Mouse (Mus musculus) kidney, adult 8-10 months (tissue): Measurements from ENCODE around the gene Gm20503.

Source experiments
- DNase-seq, 2 experiments: peaks; one replicate each; pipeline ENCODE4 v3.0.0; 2022

The Gm20503 gene

DNA sequence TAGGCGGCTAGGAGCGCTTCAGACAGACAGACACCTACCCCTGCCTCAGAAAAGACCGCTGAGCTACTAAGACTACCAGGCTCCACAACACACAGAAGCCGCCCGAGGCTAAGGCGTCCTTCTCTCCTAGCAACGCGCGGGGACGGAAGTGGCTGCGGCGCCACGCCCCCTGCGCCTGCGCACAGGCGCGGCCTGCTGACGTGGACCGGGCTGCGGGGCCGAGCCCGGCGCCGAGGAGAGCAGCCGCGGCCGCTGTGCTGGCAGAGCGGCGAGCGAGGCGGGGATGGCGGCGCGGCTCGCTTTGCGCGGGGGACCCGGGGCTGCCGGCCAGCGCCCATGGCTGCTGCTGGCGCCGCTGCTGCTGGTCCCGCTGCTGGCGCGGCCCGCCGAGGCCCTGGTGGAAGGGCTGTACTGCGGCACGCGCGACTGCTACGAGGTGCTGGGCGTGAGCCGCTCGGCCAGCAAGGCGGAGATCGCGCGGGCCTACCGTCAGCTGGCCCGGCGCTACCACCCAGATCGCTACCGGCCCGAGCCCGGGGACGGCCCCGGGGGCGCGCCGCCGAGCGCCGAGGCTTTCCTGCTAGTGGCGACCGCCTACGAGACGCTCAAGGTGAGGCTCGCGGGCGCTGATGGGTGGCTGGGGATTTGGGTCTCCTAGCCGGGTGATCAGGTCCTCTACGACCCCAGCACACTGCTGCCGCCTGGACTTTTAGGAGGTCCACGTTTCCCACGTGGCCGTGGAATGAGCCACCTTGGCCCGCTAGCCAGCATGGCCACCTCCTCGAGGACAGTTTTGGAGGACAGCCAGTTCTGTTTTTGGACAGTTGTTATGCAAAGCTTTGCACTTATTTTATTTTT lies at the start of gene Gm20503:
Gm20503 (plus strand) TSS at position 263 of the 858 bp plus-strand sequence.
- DNase-seq, result peak; percentile 89 to 92

DNA sequence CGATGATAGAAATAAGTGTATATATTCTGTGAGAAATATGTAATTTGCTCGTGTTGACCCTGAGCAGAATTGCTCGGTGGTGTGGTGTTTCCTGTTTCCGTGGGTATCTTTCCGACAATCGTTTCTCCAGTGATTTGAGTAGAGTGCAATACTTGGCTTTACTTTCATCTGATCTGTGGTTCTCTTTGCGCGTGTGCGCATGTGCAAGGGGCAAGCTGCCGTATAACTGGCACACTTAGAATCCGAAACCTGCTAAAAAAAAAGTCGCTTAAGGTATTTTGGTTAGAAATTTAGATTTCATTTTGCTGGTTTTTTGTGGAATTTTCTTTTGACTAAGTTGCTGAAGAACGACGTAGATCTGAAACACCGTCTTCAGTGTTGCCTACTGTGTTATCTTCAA lies 41.3 kb upstream of the Gm20503 start:
- DNase-seq, result no peak

DNA sequence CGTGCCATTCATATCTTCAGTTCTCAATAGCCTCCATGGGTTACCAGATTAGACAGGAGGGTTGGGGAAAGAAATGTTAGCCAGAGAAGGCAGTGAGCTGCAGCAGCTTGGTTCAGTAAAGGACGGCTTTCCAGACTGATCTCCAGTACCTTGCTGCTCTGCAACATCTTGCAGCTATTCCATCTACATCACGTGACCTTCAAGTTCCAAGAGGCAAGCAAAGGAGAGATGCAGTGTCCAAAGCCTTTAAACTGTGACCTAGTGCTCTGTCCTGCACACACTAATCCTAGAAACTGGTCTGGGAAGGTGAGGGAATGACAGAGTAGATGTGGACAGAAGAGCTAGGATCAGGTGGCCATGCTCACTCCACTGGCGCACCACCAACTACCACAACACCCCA lies 39.7 kb upstream of the Gm20503 start:
- no peak for DNase-seq

DNA sequence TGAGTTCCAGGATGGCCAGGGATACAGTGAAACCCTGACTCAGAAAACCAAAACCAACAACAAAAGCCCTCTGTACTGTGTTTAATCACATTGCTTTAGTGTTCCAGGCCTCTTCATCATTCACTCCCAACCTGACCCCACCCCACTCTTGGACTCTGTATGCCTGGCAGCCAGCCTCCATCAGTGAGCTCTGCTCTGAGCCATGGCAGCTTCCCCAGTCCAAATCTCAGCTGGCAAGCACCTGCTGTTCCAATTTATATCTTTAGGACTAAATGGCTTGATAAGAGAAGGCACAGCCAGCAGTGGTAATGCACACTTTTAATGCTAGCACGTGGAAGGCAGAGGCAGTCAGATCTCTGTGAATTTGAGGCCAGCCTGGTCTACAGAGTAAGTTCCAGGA lies 37.9 kb upstream of the Gm20503 start:
- DNase-seq, result no peak

DNA sequence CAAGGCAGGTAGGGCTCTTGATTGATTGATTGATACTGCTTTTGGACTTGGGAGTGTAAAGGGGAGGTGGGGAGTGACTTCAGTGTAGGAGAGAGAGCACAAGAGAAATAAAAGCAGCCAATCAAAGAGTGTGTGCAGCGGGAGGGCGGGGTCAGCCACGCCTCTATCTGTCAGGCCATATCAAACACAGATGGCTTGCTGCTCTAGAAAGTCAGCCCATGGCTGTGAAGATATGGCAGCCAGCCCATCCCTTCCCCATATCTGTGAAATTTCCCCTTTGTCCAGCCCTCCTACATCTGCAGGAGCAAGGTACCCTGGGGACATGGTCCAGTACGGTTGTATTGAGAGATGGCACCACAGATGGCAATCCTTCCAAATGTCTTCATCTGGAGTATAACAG lies 32.3 kb upstream of the Gm20503 start:
- no peak for DNase-seq

DNA sequence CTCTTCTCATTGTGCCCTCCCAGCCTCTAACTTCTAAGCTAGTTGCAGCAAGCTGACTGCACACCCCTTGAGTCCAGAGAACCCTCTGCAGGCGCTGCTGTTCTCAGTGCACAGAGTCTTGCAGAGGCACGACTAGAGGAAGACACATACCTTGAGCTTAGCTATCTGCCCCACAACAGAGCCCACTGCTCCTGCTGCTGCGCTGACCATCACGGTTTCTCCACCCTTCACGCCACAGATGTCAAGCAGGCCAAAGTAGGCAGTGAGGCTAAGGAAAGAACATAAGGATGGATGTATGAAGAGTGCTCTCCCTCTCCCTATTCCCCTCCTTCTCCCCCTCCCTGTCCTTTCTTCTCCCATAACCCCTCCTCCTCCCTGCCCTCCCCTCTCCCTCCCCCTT lies 27.3 kb upstream of the Gm20503 start:
- DNase-seq, result no peak

DNA sequence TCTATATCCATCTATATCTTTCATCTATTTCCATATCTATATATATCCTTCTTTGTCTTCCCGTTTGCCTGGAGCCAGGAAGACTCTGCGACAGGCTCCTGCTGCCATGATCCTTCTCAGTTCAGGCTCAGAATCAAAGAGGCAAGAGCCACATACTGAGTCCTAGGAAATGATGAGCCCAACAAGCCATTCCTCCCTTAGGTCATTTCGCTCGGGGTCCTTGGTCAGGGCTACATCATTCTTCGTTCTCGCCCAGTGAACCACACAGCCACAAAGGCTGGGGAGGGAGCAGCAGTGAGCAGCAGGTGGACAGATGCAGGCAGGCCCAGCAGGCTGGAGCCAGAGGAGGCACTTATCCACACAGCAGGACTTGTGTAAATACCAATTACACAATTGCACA lies 21.6 kb upstream of the Gm20503 start:
- no peak for DNase-seq

DNA sequence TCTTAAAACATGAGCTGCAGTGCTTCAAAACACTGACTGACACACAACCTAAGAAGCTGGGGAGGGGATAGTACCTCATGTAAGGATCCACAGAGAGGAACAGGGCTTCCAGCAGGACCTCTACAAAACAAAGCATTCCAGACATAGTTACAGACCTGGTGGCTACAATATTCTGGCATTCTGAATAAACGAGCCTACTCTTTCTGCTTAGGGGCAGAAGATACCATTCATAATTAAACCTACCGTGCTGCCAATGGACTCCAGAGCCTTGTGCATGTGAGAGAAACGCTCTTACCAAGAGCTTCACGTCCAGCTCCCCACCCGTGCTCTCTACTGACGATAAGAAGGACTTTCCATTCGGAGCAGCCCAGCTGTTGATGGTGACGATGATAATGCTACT lies 20.2 kb upstream of the Gm20503 start:
- DNase-seq, result no peak

DNA sequence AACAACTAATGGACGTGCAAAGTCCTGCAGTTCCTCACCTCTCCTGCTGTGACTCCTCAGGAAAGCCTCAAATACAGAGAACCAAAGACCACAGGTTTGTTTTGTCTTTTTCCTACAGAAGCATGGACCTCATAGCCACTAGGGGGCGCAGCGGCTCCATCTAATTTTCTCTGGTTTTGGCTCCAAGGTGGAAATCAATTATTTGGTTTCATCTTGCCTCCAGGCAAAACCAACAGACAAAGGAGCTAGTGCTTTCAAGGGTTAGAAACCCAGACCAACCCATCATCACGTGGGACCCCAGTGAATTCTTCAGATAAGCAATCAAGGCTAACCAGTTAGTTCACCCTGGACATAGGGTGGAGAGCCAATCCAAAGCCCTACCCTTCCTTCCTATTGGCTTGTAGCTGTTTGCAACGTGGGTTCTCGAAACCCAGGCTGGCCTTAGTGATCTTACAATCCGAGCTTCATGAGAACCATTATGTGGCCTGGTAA lies 17.8 kb upstream of the Gm20503 start:
- DNase-seq, result peak; percentile 58 to 84

DNA sequence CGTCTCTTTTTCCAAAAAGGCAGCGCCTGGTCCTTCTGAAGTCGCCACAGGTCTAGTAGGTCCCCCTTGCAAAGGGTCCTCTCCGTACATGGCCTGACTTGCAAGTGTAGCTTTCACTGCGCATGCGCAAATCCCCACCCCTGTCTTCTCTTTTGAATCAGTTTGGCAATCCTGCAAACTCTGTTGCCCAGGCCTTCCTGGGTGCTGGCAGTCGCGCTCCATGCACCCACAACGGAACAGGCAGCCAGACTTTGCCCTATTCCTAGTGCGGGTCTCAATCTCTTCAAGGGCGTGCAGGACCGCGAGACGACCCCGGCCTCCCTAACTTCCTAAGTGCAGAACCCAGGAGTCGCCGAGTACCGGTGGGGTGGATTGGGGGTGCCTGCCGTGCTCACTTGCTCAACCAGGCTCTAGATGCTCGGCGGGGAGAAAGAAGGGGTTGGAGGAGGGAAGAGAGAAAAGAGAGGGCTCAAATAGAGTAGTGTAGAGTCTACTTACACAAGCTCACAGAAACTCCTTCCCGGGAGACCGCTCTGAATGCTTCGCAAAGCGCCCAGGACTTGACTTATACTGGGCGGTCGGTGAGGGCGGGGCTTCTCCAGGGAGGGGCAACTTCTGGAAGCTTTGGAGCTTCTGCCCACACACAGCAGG lies 16.3 kb upstream of the Gm20503 start, which contains the start of gene Ptgr1:
Ptgr1 (minus strand) TSS at position 580 of the 651 bp plus-strand sequence.
- DNase-seq, result peak; percentile 83 to 89

DNA sequence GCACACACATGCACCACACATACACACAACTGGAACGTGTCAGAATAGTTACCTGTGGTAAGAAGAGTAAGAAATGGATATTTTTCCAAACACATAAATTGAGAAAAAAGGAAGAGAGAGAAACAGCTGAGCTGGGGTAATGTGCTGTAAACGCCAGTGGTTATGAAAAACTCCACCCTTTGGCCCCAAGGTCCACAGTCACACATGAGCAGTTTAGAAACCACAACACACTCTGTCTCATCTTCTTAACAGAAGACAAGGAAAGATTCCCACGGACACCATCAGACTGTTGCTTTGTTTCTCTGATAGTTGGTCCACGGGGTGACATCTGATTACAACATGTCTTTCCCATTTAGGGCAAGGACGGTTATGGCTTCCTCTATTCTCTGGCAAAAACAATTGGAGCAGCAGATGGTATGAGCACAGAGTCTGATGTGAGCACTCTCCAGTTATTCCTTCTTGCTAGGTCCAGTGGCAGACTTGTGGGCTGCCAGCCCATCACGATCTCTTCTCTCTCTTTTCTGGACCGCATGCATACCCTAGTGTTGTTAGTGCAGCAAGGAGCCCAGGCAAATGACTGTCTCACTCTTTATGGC lies 13.6 kb upstream of the Gm20503 start:
- DNase-seq, result peak; percentile 45 to 55

DNA sequence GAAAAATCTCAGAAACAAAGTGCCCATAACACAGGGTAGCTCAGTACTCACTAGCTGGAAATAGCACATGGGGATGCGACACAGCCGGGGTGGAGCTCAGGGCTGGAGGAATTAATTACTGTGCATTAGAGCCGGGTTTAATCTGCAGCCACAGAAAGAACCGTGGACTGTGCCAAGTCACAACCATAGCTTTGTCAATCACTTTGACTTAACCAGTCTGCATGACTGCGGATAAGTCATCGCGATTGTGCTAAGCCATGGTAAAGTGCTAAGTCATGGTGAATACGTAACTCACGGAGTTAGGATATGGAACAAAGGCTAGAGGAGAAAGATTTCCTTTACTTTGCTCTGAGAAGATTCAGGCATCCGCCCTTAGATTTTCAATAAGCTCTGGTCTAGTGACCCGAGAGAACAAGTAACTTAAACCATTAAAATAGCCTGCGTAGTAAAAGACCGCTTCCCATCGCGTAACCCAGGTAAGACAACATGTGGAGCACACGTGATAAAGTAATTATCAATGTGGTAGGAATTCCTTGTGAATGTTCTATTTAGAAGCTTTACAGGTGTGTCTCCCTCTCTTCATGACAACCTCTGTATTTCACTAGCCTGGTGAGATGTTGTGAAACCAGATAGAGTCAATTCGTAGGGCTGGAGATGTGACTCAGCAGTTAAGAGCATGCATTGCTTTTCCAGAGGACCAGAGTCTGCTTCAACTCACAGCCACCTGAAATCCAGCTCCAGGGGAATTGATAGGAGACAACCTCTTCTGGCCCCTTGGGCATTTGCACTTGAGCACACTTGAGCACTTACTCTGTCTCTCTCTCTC lies 12.2 kb upstream of the Gm20503 start:
- no peak for DNase-seq

DNA sequence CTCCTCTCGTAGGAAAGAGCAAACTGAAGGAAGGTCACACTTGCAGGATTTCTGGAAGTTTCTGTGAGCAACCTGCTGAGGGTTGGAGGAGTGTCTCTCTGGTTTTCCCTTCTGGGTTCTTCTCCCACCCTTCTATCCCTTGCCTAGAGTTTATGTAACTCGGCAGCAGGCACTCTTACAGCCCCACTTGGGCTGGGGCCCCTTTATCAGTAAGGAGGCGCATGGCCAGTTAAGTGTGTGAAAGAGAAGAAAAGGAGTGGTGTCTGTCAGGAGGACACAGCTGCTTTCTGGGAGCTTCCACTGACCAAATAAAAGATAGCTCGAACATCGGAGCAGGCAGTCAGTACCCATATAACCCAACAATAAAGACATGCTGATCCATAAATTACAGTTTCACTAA lies 10.8 kb upstream of the Gm20503 start:
- DNase-seq, result no peak

DNA sequence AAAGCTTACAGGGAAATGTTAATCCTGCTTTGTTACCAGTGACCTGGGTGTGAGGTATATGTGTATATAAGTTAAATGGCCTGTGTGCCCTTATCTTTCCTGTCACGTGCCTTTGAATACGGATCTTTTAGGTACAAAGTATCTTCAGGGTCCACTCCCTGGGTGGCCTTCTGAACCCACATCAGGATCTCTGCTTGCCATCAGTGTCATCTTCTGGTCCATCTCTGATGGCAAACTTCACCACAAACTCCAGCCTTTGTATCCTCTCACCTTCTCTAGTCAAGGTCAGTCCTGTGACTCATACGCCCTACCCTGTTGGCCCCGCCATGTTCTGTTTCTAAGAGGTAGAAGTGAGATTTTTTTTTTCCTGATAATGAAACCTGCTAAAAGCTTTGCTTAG lies 8.2 kb upstream of the Gm20503 start, which contains the start of gene Dnajc25:
Dnajc25 (plus strand) TSS at position 301 of the 400 bp plus-strand sequence.
- DNase-seq, result no peak

DNA sequence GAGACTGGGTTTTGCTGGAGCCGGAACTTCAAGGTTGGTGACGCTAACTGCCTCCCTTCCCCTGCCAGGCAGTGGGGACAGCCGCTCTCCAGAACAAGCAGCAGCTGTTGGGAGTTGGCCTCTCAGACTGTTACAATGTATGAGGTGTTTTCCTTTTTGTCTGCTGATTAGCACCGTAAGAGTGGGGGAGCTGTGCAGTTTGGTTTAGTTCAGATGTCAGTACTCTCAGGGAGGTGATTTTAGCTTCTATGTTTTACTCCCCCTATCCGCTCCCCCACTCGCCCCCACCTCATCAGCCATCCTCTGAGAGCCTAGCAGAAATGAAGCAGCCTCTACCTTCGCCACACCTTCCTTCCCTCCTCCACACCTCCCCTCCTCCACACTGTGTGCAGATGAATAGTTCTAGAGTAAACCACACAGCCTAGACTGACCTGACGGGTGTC lies 7.7 kb upstream of the Gm20503 start:
- no peak for DNase-seq

DNA sequence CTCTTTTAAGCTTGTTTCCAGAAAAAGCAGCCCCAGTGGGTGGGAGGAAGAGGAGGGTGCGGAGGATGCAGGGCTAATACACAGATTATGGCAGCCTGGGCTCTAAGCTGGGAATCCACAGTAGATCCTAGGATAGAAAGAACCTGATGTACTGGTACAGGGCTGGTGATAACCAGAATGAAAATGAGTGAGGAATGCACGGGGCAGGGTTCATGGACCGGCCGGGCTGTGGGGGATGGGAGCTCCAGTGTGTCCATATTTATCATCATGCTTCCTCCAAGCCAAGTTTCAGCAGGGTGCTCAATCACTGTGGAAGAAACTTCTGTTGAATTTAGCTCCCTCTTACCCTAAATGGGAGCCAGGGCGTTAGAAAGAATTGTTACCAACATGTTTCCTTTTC lies 5.9 kb upstream of the Gm20503 start:
- peak; percentile 22 to 37 for DNase-seq

DNA sequence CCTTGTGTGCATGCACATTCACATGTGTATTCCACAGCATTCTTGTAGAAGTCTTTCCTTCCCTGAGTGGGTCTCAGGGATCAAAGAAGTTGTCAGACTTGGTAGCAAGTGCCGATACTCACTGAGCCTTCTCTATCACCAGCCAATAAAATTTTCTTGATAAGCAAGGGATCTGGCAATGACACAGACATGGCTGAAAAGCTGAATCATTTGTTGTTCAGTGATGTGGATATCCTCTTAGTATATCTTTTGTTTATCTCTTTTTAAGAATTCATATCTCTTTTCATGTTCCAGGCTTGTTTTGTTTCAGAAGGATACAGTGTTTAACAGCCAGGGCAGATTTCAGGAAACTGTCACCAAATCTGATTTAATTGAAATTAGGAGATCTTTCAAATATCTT lies 4.3 kb upstream of the Gm20503 start:
- DNase-seq, result no peak

DNA sequence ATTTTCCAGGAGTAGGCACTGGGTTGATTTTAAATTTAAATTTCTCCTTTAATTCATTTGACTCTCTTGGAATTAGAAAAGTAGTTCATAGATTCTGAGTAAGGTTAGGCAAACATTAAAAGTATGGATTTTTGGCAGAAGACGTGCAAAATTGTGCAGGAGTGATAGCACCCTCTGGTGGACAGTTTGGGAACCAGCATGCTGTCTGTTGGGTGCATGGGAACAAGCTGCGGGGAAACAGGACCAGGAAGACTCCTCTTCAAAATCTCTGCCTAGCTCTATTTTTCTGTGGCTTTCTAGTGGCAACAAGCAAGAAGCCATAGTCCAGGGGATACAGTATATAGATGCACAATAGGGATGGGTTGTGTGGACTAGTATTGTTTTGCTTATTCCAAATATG lies 3.3 kb upstream of the Gm20503 start:
- peak; percentile 57 to 83 for DNase-seq

DNA sequence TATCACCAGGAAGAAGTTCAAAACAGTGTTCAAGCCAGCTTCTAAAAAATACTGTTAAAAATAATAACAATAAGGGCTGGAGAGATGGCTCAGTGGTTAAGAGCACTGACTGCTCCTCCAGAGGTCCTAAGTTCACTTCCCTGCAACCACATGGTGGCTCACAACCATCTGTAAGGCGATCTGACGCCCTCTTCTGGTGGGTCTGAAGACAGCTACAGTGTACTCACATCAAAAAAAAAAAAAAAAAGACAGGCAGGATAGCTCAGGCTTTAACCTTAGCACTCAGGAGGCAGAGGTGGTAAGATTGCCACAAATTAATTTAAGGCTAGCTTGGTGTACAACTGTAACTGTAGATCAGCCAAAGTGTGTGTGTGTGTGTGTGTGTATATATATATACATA lies 2.4 kb upstream of the Gm20503 start:
- DNase-seq, result peak; percentile 36

DNA sequence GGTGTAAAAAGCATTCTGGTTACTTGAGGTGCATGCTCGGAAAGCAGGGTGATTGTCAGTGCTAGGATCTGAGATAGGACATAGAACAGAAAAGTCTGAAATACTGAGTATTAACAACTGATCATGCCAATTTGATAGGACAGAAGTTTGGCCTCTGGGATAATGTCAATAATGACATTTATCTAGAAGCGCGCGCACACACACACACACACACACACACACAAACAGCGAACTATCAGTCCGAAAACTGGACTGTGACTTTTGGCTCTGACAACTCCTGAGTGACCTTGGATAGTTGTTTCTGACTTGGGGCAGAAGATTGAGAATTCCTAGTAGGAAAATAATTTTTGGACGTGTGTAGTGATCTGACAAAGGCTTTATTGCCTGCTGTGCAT lies 793 bp downstream of the Gm20503 start:
- DNase-seq, result no peak

DNA sequence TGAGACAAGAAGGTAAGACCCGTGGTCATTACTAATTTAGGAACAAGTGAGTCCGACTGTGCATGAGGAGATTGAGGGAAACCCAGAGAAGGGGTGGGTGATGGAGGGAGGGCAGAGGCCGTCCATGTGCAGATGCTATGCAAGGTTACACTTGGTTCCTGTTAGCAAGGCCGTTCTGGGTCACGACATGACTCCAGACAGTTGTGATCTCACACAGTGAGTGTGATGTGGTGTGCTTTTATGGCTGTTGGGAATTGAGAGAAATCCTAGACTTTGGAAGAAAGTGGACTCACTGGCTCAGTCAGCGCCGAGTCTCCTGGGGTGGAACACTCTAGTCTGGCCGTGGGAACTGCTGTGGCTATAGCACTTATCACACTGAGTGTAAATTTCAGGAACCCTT lies 3.2 kb downstream of the Gm20503 start:
- no peak for DNase-seq

DNA sequence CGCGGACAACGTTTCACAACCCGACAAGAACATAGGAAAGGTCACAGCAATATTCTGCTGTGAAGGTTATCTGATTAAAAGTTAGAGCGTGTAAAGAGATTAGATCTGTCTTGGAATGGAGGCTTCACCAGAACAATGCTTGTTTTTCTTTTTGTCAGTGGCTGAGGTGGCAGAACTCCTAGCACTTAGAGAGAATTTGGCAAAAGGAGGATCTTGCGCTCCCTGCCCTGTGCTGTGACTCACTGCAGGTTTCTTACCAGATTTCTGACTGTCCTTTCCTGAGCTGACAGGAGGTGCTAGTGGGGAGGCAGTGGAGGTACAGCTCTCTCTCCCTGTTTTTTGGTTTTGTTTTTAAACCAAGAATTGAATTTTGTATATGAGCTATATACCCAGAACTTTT lies 4.0 kb downstream of the Gm20503 start:
- no peak for DNase-seq

DNA sequence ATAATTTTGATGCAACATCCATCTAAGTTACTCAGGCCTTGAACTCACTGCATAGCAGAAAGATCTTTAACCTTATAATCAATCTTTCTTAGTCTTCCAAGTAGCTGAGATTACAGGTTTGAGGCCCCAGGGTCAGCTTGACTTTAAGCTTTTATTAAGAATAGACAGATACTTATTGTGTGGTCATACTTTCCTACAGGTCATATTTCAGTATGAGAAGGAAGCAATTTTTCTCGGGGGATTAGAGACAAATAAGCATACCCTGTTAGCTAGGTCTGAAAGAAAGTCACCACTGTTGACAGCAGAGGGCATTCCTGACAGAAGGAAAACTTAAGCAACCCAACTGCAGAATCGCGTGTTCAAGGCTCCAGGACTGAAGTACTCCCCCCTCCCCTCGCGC lies 5.0 kb downstream of the Gm20503 start:
- no peak for DNase-seq
